Mouse (Mus musculus) macrophage (primary cell): ENCODE data around the gene Pnliprp2. TPM values are rescaled to one million over a fixed set of nuclear protein-coding genes. Genes with fewer than 3 reads are reported as not detected.

Experiments used
- H3K27ac ChIP-seq: fragments of 350-480 bp; formaldehyde crosslinking; 2 replicates; pipeline ENCODE4 v1.9.0; 2021
- H3K36me3 ChIP-seq: fragments of 350-480 bp; formaldehyde crosslinking; 2 replicates; pipeline ENCODE4 v1.9.0; 2021; ENCODE audit errors: inconsistent target
- H3K4me3 ChIP-seq: fragments of 350-480 bp; formaldehyde crosslinking; 2 replicates; pipeline ENCODE4 v1.9.0; 2021; ENCODE audit errors: inconsistent target
- H3K79me2 ChIP-seq: fragments of 350-480 bp; formaldehyde crosslinking; 2 replicates; pipeline ENCODE4 v1.9.0; 2021; ENCODE audit errors: inconsistent target
- WGBS: methylation state at CpG from one replicate; pipeline ENCODE4 v1.1.7; 2026; ENCODE audit warnings: inconsistent platforms; ENCODE audit not compliant: missing documents; 5-methylcytosine and 5-hydroxymethylcytosine counted together
- polyA plus RNA-seq: library from polyadenylated mRNA; stranded (reverse); fragments of 250-400 nt; gene quantifications from 3 replicates; pipeline ENCODE4 v1.2.4, GENCODE M21; 2018; ENCODE audit warnings: inconsistent platforms

Gene Pnliprp2
- polyA plus RNA-seq, 1 experiment from 2014 or later: not detected

GRCm38 (mm10) chr19:58762848-58763541, 3.5 kb downstream of the Pnliprp2 start:
- WGBS: 22% methylated on average over 12 of the region's 12 CpGs
- no peak overlapping the region for H3K4me3 ChIP-seq
- H3K27ac ChIP-seq: no peak overlapping the region
- no peaks in the 10 kb centered on the region for H3K79me2 ChIP-seq
- H3K36me3 ChIP-seq: no peaks in the 10 kb centered on the region

DNA sequence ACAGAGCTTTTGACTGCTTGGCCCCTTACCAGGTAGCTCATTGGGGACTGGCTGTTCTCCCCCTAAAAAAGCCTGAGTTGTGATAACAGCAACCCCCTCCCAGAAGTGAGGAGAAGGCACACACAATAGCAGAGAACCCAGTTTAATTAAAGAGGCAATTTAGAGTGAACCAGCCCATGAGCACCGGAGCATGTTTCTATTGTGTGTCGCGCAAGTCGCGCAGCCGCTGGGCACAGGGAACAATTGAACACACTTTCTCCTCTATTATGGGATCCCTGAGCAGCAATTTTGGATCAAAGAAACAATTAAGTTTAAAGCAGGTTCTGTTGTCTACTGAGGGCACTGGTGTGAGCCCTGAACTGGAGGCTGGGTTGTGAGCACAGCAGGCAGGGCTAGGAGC, 7.8 kb downstream of the Pnliprp2 start:
- H3K36me3 ChIP-seq: no peaks in the 10 kb centered on the region
- H3K4me3 ChIP-seq: no peak overlapping the region
- H3K79me2 ChIP-seq: no peaks in the 10 kb centered on the region
- WGBS: 85% methylated on average over 6 of the region's 6 CpGs
- H3K27ac ChIP-seq: no peak overlapping the region

DNA sequence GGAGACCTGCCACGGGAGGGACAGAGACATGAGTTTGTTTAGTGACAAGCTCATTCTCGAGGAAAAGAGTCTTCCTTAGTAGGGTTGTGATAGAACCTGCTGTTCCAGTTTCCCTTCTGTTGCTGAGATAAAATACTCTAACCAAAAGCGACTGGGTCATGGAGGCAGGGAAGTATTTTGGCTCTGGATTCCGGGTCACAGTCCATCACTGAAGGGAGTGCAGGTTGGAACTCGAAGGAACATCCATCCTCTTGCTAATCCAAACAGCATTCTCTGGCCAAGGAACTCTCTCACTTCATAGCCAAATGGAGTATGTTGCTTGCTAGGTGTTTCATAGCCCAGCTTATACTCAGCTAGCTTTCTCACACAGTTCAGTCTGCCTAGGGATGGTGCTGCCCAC, 16.9 kb downstream of the Pnliprp2 start:
- 70% methylated on average over 5 of the region's 5 CpGs for WGBS
- Histone ChIP-seq H3K36me3 (no peaks in the 10 kb centered on the region), H3K4me3 (no peak overlapping the region), H3K79me2 (no peaks in the 10 kb centered on the region), H3K27ac (no peak overlapping the region)

GRCm38 (mm10) chr19:58781566-58781965, 22.0 kb downstream of the Pnliprp2 start:
- 88% methylated on average over 4 of the region's 4 CpGs for WGBS
- H3K79me2 ChIP-seq: no peaks in the 10 kb centered on the region
- H3K4me3 ChIP-seq: no peak overlapping the region
- H3K27ac ChIP-seq: no peak overlapping the region
- no peaks in the 10 kb centered on the region for H3K36me3 ChIP-seq

GRCm38 (mm10) chr19:58783938-58784337, 24.4 kb downstream of the Pnliprp2 start:
- H3K27ac ChIP-seq: no peak overlapping the region
- H3K4me3 ChIP-seq: no peak overlapping the region
- H3K79me2 ChIP-seq: no peaks in the 10 kb centered on the region
- WGBS: 7% methylated on average over 7 of the region's 7 CpGs
- no peaks in the 10 kb centered on the region for H3K36me3 ChIP-seq

- Histone ChIP-seq H3K27ac (no peak overlapping the region), H3K79me2 (no peaks in the 10 kb centered on the region)
- 91% methylated on average over 11 of the region's 11 CpGs for WGBS
Observed at GRCm38 (mm10) chr19:58789194-58789593, 29.7 kb downstream of the Pnliprp2 start.

GRCm38 (mm10) chr19:58794284-58794683, 34.8 kb downstream of the Pnliprp2 start, which contains the start of gene 1700019N19Rik:
1700019N19Rik (minus strand) TSS chr19:58794461.
- no peak within 1 kb of the TSS for H3K4me3 ChIP-seq
- no peaks in the 10 kb centered on the region for H3K79me2 ChIP-seq
- no peak within 1 kb of the TSS for H3K27ac ChIP-seq
- no peaks in the 10 kb centered on the region for H3K36me3 ChIP-seq
- WGBS: 63% methylated on average over 10 of the region's 10 CpGs

More at GRCm38 (mm10) chr19:58789194-58789593, 29.7 kb downstream of the Pnliprp2 start:
- Histone ChIP-seq H3K4me3 (no peak overlapping the region), H3K36me3 (no peaks in the 10 kb centered on the region)

DNA sequence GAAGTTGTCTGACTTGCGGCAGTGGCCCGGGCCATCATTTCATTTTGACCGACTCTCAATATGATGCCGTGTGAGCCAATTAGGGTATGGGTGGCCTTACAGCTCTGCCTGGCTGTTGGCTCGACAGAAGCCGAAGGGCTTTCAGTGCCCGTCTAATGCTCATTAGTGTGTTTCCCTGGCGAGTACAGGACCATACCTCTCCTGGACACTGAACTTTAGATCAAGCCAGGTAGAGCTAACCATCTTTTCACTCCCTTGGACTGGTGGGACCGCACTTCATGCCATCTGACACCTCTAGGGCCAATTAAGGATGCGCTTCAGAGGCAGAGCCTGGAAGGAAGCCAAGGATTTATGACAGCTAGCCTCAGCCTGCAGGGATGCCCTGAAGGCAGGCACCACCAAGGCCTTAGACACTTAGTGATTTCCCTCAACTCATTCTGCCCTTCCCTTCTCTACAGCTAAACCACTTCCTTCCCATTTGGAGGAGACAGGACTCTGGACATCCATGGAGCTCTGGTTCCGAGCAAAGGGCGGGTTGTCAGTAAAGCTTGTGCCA, 35.7 kb downstream of the Pnliprp2 start:
- 82% methylated on average over 11 of the region's 12 CpGs for WGBS
- Histone ChIP-seq H3K4me3 (no peak overlapping the region), H3K79me2 (no peaks in the 10 kb centered on the region), H3K36me3 (no peaks in the 10 kb centered on the region), H3K27ac (no peak overlapping the region)

DNA sequence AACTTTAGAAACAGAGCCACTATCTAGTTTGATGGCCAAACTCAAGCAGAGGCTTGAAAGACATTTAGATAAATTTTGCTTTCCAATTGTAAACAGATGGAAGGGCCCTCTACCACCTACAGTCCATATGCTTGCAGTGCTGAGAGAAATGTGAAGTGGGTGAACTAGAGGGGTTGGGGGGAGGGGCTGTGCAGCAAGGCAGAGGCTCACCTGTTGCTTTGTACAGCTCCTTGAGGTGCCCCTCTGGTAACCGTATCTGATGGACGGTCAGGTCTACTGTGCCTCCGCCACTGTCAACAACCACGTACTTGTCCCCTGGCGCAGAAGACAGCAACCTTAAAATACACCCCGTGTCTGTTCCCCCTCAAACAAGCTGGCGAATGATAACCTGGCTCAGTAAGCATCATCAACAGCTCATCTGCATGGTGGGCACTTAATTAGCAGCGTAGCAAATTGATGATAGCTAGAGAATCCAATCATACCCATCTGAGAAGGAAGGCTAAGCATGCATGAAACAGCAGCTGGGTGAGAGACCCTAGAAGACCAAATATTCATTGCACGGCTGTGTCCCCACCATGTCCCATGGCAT, 45.8 kb downstream of the Pnliprp2 start:
- H3K36me3 ChIP-seq: no peaks in the 10 kb centered on the region
- 86% methylated on average over 9 of the region's 9 CpGs for WGBS
- no peaks in the 10 kb centered on the region for H3K79me2 ChIP-seq
- H3K4me3 ChIP-seq: no peak overlapping the region
- no peak overlapping the region for H3K27ac ChIP-seq

- Histone ChIP-seq H3K4me3 (no peak overlapping the region), H3K36me3 (no peaks in the 10 kb centered on the region), H3K79me2 (no peaks in the 10 kb centered on the region), H3K27ac (no peak overlapping the region)
- WGBS: 16% methylated on average over 3 of the region's 3 CpGs
Observed at GRCm38 (mm10) chr19:58806364-58806763, 46.8 kb downstream of the Pnliprp2 start.

DNA sequence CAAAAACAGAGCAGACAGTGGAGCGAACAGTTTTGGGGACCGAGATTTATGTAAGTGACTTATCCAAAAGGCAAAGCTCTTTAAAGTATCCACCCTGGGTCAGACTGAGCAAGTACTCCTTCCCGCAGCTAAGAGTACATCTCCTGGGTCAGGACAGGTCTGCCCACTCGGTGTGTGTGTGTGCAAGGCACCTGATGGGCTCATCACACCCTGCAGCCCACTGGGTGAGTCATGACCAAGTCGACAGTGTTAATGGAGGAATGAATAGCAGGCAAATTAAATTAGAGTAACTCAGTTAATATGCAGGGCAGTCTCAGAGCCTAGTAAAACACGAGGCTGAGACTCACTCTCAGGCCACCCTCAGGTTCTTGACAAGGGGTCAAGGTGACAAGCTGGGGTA, 49.3 kb downstream of the Pnliprp2 start:
- Histone ChIP-seq H3K4me3 (no peak overlapping the region), H3K27ac (no peak overlapping the region), H3K79me2 (no peaks in the 10 kb centered on the region), H3K36me3 (no peaks in the 10 kb centered on the region)
- WGBS: 79% methylated on average over 6 of the region's 6 CpGs

DNA sequence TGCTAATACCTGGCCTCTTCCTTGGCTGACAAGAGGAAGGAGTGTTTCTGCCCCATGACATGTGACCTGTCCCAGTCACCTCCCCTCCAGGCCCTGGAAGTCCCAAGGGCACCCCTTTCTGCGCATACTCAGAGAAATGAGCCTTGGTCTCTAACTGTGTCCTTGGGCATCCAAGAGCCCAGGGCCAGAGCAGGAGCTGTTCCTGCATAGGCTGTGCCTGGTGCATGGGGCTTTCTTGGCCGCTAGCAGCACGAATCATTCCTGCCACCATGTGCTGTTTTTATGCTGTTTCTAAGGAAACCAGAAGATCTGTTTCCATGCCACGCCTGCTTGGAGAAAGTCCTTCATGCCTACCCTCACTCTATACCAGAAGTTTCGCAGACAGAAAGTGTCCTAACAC, 51.0 kb downstream of the Pnliprp2 start:
- H3K36me3 ChIP-seq: no peaks in the 10 kb centered on the region
- H3K27ac ChIP-seq: no peak overlapping the region
- H3K4me3 ChIP-seq: no peak overlapping the region
- H3K79me2 ChIP-seq: no peaks in the 10 kb centered on the region
- 88% methylated on average over 5 of the region's 5 CpGs for WGBS

GRCm38 (mm10) chr19:58815179-58815922, 55.8 kb downstream of the Pnliprp2 start:
- no peak overlapping the region for H3K27ac ChIP-seq
- 89% methylated on average over 13 of the region's 13 CpGs for WGBS
- H3K4me3 ChIP-seq: no peak overlapping the region
- no peaks in the 10 kb centered on the region for H3K79me2 ChIP-seq
- no peaks in the 10 kb centered on the region for H3K36me3 ChIP-seq

DNA sequence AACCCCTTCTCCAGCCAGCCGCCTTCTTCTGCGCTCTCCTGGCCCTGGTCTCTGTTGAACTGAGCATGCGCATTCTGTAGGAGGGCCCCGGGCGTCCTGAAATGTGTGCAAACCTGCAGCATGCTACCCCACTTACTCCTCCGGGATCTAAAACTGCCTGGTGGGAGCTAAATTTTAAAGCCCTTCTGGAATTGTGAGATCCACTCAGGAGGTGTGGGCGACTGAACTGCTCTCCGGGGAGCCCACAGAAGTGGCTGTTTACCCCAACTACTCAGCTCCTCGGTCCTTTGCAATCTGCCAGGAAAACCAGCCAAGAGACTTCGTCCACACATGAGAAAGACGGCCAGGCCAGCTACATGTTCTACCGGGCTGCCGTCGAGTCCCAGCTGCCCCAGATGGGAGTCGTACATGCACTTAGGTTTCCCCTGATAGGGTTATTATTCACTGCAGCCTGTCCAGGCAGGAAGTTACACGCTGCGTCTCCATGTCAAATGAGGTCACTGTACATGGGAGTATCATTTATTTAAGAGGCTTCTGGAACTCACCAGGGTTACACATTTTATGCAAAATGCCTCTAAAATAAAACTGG, 57.0 kb downstream of the Pnliprp2 start:
- Histone ChIP-seq H3K27ac (no peak overlapping the region), H3K79me2 (no peaks in the 10 kb centered on the region), H3K36me3 (no peaks in the 10 kb centered on the region), H3K4me3 (no peak overlapping the region)
- WGBS: 90% methylated on average over 14 of the region's 17 CpGs
